Mouse (Mus musculus): ENCODE results near the gene Cbr2. TPM values are rescaled to one million over a fixed set of nuclear protein-coding genes. Genes with fewer than 3 reads are reported as not detected.
"Not testable (repeated sequence)": the region's sequence is repeated elsewhere in the genome, so short reads cannot be mapped to it uniquely, and the experiment has no call there.

Gene Cbr2
- polyA plus RNA-seq, 1 experiment from 2014 or later: 1.00 TPM

DNA sequence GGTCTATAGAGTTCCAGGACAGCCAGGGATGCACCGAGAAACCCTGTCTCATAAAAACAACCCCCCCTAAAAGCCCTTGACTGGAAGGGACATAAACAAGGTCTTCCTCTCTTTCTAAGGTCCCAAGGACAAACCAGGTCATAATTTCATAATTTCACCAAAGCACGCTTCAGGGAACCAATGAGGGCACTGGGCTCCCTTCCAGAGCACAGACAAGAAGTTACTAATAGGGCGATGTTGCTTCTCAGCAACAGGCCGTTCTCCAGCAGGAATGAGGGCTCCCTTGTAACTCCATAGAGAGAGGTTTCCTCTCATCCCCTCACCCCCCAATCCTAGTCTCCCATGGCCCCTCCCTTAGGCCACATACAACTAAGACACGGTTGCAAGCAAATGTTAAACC, 9.1 kb upstream of the Cbr2 start:
- ATAC-seq (ENCODE audit: low FRiP score) (no peak), DNase-seq (ENCODE audit: low spot score, missing footprints) (no peak)
- Histone ChIP-seq H3K27me3 (ENCODE audit: control insufficient read depth, insufficient read depth, low read length) (no peaks in the 10 kb centered on the region), H3K9me3 (ENCODE audit: control insufficient read depth, low read length) (no peaks in the 10 kb centered on the region), H3K4me1 (ENCODE audit: control insufficient read depth, insufficient read depth, low read length) (no peaks in the 10 kb centered on the region), H3K36me3 (ENCODE audit: control insufficient read depth, insufficient read depth, low read length) (no peaks in the 10 kb centered on the region), H3K27ac (ENCODE audit: low read depth, low read length) (no peak overlapping the region), H3K4me3 (ENCODE audit: low read depth, low read length) (no peak overlapping the region), H3K4me2 (no peak overlapping the region), H3K9ac (ENCODE audit: low read length) (no peak overlapping the region)
- WGBS: 90% methylated on average over 5 of the region's 5 CpGs

DNA sequence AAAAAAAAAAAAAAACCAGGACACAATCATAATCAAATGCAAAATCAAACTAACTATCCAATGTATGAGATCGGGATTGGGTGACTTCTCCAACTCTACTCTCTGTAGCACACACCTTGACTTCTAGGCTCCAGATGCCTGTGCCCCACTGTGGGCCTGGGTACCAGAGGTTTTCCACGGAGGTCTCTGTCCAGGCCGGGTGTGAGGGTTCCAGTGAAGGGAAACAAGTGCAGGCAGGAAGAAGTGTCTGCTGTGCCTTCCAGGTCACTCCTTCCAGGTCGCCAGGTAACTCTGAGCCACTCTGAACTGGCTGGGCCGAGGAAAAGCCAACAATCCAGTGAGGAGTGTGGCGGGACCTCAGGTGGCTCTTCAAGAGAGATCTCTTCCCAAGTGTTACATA, 4.5 kb upstream of the Cbr2 start:
- ATAC-seq (ENCODE audit: low FRiP score): no peak
- no peak overlapping the region for H3K27ac ChIP-seq (ENCODE audit: low read depth, low read length)
- 77% methylated on average over 6 of the region's 6 CpGs for WGBS

DNA sequence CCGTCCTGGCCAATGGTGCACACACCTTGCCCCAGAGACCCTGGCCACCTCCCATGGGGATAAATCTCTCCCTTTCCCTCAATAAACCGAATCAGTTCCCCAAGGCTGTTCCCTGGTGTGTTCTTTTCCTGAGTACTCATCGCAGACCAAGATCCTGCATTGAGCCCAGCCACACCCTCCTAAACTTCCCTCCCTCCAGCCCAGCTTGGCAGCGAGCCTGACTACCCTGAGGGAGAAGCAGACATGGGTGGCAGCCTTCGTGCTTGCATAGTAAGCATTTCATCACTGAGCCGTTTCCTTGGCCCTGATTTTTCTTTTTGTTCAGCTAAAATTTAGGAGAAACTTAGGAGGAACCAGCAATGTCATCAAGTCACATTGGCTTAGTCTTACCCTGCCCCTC, 1.6 kb upstream of the Cbr2 start:
- Histone ChIP-seq H3K36me3 (ENCODE audit: control insufficient read depth, insufficient read depth, low read length) (no peaks in the 10 kb centered on the region), H3K4me3 (ENCODE audit: low read depth, low read length) (no peak overlapping the region), H3K4me1 (ENCODE audit: control insufficient read depth, insufficient read depth, low read length) (no peaks in the 10 kb centered on the region), H3K4me2 (no peak overlapping the region), H3K27me3 (ENCODE audit: control insufficient read depth, insufficient read depth, low read length) (0 out of 2 replicates have a peak, but pooled peaks cover 2% of the 10 kb centered on the region), H3K9me3 (ENCODE audit: control insufficient read depth, low read length) (no peaks in the 10 kb centered on the region), H3K9ac (ENCODE audit: low read length) (no peak overlapping the region), H3K27ac (ENCODE audit: low read depth, low read length) (no peak overlapping the region)
- no peak for ATAC-seq (ENCODE audit: low FRiP score)
- 72% methylated on average over 6 of the region's 6 CpGs for WGBS
- no peak for DNase-seq (ENCODE audit: low spot score, missing footprints)

More for the DNA sequence above, 4.5 kb upstream of the Cbr2 start:
- Histone ChIP-seq H3K4me1 (ENCODE audit: control insufficient read depth, insufficient read depth, low read length) (no peaks in the 10 kb centered on the region), H3K4me2 (no peak overlapping the region), H3K9ac (ENCODE audit: low read length) (no peak overlapping the region), H3K9me3 (ENCODE audit: control insufficient read depth, low read length) (no peaks in the 10 kb centered on the region), H3K4me3 (ENCODE audit: low read depth, low read length) (no peak overlapping the region), H3K36me3 (ENCODE audit: control insufficient read depth, insufficient read depth, low read length) (no peaks in the 10 kb centered on the region), H3K27me3 (ENCODE audit: control insufficient read depth, insufficient read depth, low read length) (no peaks in the 10 kb centered on the region)
- no peak for DNase-seq (ENCODE audit: low spot score, missing footprints)

DNA sequence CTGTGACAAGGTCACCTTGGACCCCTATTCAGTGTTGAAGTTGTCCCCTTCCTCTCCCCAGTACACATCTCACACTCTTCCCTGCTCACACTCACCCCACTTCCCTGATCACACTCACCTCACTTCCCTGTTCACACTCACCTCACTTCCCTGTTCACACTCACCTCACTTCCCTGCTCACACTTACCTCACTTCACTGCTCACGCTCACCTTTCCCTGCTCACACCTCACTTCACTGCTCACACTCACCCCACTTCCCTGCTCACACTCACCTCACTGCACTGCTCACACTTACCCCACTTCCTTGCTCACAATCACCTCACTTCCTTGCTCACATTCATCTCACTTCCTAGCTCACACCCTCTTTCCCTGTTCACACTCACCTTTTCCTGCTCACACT, 519 bp downstream of the Cbr2 start:
- Histone ChIP-seq H3K27me3 (ENCODE audit: control insufficient read depth, insufficient read depth, low read length) (0 out of 2 replicates have a peak, but pooled peaks cover 2% of the 10 kb centered on the region), H3K36me3 (ENCODE audit: control insufficient read depth, insufficient read depth, low read length) (no peaks in the 10 kb centered on the region), H3K9me3 (ENCODE audit: control insufficient read depth, low read length) (no peaks in the 10 kb centered on the region), H3K27ac (ENCODE audit: low read depth, low read length) (no peak overlapping the region), H3K4me1 (ENCODE audit: control insufficient read depth, insufficient read depth, low read length) (peaks cover 3% of the 10 kb centered on the region; the same call in 1 of the 2 replicates), H3K9ac (ENCODE audit: low read length) (no peak overlapping the region), H3K4me3 (ENCODE audit: low read depth, low read length) (no peak overlapping the region), H3K4me2 (no peak overlapping the region)
- no peak for ATAC-seq (ENCODE audit: low FRiP score)
- no peak for DNase-seq (ENCODE audit: low spot score, missing footprints)
- 97% methylated on average over 1 of the region's 1 CpGs for whole genome bisulfite sequencing

DNA sequence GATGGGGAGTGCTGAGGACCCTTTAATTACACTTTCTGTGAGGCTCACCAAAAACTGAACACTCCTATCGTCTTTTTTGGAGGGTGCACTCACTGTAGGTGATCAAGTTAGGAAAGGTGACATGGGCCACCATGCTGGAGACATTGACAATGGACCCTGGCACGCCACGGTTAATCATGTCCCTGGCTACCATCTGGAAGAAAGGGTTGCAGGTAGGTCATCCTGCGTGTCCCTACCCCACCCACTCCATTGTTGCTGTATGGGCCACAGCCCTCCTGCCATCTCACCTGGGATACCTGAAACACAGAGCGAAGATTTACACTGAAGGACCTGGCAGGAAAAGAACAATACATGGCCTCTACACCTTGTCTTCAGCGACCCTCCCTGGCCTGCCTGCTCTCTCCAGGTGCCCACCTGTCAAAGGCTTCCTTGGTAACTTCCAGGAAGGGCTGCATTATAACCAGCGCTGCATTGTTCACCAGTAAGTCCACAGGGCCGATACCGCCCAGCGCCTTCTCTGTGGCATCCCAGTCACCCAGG, 1.5 kb downstream of the Cbr2 start:
- Histone ChIP-seq H3K9ac (ENCODE audit: low read length) (no peak overlapping the region), H3K4me1 (ENCODE audit: control insufficient read depth, insufficient read depth, low read length) (peaks cover 3% of the 10 kb centered on the region; the same call in 1 of the 2 replicates), H3K36me3 (ENCODE audit: control insufficient read depth, insufficient read depth, low read length) (no peaks in the 10 kb centered on the region), H3K27me3 (ENCODE audit: control insufficient read depth, insufficient read depth, low read length) (peaks cover 8% of the 10 kb centered on the region; the same call in 1 of the 2 replicates), H3K9me3 (ENCODE audit: control insufficient read depth, low read length) (no peaks in the 10 kb centered on the region), H3K4me3 (ENCODE audit: low read depth, low read length) (no peak overlapping the region), H3K4me2 (no peak overlapping the region), H3K27ac (ENCODE audit: low read depth, low read length) (no peak overlapping the region)
- WGBS: 87% methylated on average over 10 of the region's 10 CpGs
- ATAC-seq (ENCODE audit: low FRiP score) (no peak), DNase-seq (ENCODE audit: low spot score, missing footprints) (peak; percentile 33)

DNA sequence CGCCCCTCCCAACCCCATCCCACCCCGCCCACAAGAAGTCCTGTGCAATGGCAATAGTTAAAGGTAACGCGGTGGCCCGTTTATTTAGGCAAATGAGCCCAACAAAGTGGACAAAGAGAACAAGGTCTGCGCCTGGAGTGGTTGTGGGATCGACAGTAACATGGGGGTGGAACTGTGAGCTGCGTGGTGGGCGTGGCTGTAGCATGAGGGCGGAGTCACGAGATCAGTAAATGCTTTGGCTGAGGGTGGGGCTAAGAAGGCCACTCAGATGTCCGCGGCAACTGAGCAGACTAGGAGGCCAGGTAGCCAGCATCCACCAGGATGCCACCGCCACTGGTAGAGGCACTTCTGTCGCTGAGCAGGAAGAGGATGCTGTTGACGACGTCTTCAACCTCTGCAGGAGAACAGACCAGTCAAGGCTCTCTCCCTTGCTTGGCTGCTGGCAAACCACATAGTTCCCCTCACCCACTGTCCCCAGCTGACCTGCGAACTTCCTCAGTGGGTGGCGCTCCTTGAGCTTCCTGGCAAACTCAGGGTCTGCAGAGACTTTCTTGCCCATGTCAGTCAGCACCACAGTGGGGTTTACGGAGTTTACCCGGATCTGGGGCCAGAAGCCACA, 2.4 kb downstream of the Cbr2 start:
- DNase-seq (ENCODE audit: low spot score, missing footprints): peak; percentile 91
- H3K4me2 ChIP-seq: peak overlapping the region; percentile 25
- ATAC-seq (ENCODE audit: low FRiP score); H3K9me3 ChIP-seq (ENCODE audit: control insufficient read depth, low read length); H3K27me3 ChIP-seq (ENCODE audit: control insufficient read depth, insufficient read depth, low read length); H3K36me3 ChIP-seq (ENCODE audit: control insufficient read depth, insufficient read depth, low read length); H3K4me1 ChIP-seq (ENCODE audit: control insufficient read depth, insufficient read depth, low read length); H3K27ac ChIP-seq (ENCODE audit: low read depth, low read length); H3K9ac ChIP-seq (ENCODE audit: low read length); H3K4me3 ChIP-seq (ENCODE audit: low read depth, low read length): not testable (repeated sequence)
- 3% methylated on average over 17 of the region's 21 CpGs for WGBS

DNA sequence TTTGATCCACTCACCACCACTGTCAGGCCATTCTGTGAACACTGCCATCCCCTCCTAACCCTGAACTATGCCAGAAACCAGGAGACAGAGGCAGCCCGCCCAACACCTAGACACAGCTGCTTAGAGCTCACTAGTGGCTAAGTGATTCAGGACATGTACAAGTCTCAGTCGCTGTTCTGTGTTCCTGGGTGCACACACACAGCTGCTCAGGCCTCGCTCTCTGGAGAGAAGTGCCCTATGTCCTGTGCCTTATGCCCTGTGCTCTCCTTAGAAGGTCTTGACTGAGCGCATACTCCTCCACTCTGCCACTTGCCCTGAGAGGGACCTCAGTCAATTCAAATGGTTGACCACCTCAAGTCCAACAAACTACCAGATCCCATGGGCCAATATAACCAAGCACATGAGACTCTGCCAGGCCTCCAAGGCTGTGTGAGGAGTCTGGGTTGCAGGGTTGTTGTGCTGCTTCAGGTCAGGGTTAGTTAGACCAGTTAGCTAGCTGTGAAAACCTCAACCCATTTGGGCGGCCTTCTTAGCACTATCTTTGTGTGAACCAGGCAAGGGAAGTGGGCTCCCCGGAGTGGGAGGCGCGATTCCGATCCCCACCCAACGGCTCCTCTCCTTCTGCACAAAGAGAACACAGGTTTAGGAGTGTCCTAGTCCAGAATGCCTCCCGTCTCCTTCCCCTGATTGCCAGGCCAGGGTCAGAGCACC, 3.2 kb downstream of the Cbr2 start:
- Histone ChIP-seq H3K4me1 (ENCODE audit: control insufficient read depth, insufficient read depth, low read length) (peaks cover 3% of the 10 kb centered on the region; the same call in 1 of the 2 replicates), H3K9ac (ENCODE audit: low read length) (no peak overlapping the region), H3K27me3 (ENCODE audit: control insufficient read depth, insufficient read depth, low read length) (peaks cover 8% of the 10 kb centered on the region; the same call in 1 of the 2 replicates), H3K27ac (ENCODE audit: low read depth, low read length) (no peak overlapping the region), H3K4me3 (ENCODE audit: low read depth, low read length) (no peak overlapping the region), H3K4me2 (no peak overlapping the region), H3K36me3 (ENCODE audit: control insufficient read depth, insufficient read depth, low read length) (no peaks in the 10 kb centered on the region), H3K9me3 (ENCODE audit: control insufficient read depth, low read length) (no peaks in the 10 kb centered on the region)
- DNase-seq (ENCODE audit: low spot score, missing footprints) (no peak), ATAC-seq (ENCODE audit: low FRiP score) (no peak)
- 68% methylated on average over 11 of the region's 11 CpGs for WGBS

DNA sequence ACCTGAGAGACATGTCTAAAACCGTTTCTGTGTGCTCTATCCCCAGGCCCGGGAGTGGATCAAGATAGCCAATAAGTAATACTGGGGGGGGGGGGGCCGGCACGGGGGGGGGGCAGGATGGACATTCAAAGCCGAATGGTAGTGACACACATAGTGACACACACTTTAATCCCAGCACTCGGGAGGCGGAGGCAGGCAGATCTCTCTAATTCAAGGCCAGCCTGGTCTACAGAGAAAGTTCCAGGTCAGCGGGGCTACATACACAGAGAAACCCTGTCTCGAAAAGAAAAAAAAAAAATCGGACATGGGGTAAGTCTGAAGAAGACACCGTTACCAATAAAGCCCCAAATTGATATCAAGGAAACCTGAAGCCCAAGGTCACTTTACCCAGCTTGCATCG, 4.3 kb downstream of the Cbr2 start:
- Histone ChIP-seq H3K9me3 (ENCODE audit: control insufficient read depth, low read length) (no peaks in the 10 kb centered on the region), H3K9ac (ENCODE audit: low read length) (no peak overlapping the region), H3K27ac (ENCODE audit: low read depth, low read length) (no peak overlapping the region), H3K4me2 (no peak overlapping the region), H3K4me1 (ENCODE audit: control insufficient read depth, insufficient read depth, low read length) (peaks cover 3% of the 10 kb centered on the region; the same call in 1 of the 2 replicates), H3K4me3 (ENCODE audit: low read depth, low read length) (no peak overlapping the region), H3K27me3 (ENCODE audit: control insufficient read depth, insufficient read depth, low read length) (peaks cover 10% of the 10 kb centered on the region; the same call in 1 of the 2 replicates), H3K36me3 (ENCODE audit: control insufficient read depth, insufficient read depth, low read length) (no peaks in the 10 kb centered on the region)
- 54% methylated on average over 12 of the region's 12 CpGs for WGBS
- DNase-seq (ENCODE audit: low spot score, missing footprints) (no peak), ATAC-seq (ENCODE audit: low FRiP score) (peak; percentile 11; the same call in 1 of the 2 replicates)

DNA sequence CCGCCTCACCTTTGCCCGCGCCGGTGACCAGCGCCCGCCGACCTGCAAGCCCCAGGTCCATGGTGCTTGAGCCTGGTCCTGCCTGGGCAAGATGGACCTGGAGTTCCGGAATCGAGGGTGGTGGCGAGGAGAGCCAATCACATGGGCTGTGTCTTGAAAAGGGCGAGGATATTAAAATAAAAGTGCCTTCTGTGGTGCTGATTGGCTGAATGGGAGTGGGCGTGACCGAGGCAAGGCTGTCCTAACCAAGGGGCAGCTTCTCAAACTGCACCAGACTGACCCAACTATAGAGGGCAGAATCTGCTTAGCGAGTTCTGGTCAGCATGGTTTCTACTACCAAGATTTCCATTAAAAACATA, 4.8 kb downstream of the Cbr2 start, which contains the start of gene Dcxr:
Gene Dcxr (minus strand): TSS at position 113 of the 359 bp plus-strand sequence.
- peak within 1 kb of the TSS; percentile 65 for H3K4me2 ChIP-seq
- H3K27ac ChIP-seq (ENCODE audit: low read depth, low read length): no peak within 1 kb of the TSS
- H3K9me3 ChIP-seq (ENCODE audit: control insufficient read depth, low read length): no peaks in the 10 kb centered on the region
- peak within 1 kb of the TSS; percentile 57; the same call in 1 of the 2 replicates for H3K9ac ChIP-seq (ENCODE audit: low read length)
- peaks cover 5% of the 10 kb centered on the region; the same call in 1 of the 2 replicates for H3K4me1 ChIP-seq (ENCODE audit: control insufficient read depth, insufficient read depth, low read length)
- H3K36me3 ChIP-seq (ENCODE audit: control insufficient read depth, insufficient read depth, low read length): no peaks in the 10 kb centered on the region
- ATAC-seq (ENCODE audit: low FRiP score) (peak; percentile 88), DNase-seq (ENCODE audit: low spot score, missing footprints) (peak; percentile 94)
- peaks cover 14% of the 10 kb centered on the region; the same call in 1 of the 2 replicates for H3K27me3 ChIP-seq (ENCODE audit: control insufficient read depth, insufficient read depth, low read length)
- WGBS: 0% methylated on average over 14 of the region's 14 CpGs
- H3K4me3 ChIP-seq (ENCODE audit: low read depth, low read length): peak within 1 kb of the TSS; percentile 54

Measured in midbrain, embryonic 11.5 days (tissue).